Mouse (Mus musculus): ENCODE measurements around the gene Tspan9. TPM values are rescaled to one million over a fixed set of nuclear protein-coding genes. Genes with fewer than 3 reads are reported as not detected.

Tspan9 gene
- polyA plus RNA-seq (2014; fragmentation: Nextera tagmentation; extraction: Ambion mirVana), result 130 and 148 TPM in 2 replicates

GRCm38 (mm10) chr6:128143390-128144020, at the start of gene Tspan9:
Gene Tspan9, minus strand, starts transcription at chr6:128143594.
- Histone ChIP-seq H3K9ac (ENCODE audit: low read depth, low read length) (peak within 1 kb of the TSS; percentile 80), H3K4me3 (ENCODE audit: low read depth, low read length) (peak within 1 kb of the TSS; percentile 74), H3K27ac (ENCODE audit: low read depth, low read length) (peak within 1 kb of the TSS; percentile 81), H3K4me2 (peak within 1 kb of the TSS; percentile 80), H3K4me1 (ENCODE audit: control insufficient read depth, insufficient read depth, low read length) (peaks cover 15% of the 10 kb centered on the region), H3K9me3 (replicated peaks; ENCODE audit: control insufficient read depth, low read length) (no peaks in the 10 kb centered on the region), H3K27me3 (ENCODE audit: control insufficient read depth, insufficient read depth, low read length) (no peaks in the 10 kb centered on the region), H3K36me3 (ENCODE audit: control insufficient read depth, insufficient read depth, low read length) (no peaks in the 10 kb centered on the region)
- WGBS (ENCODE audit: insufficient replicate concordance), result under 1% methylated on average over 51 of the region's 56 CpGs
- ATAC-seq (replicated peaks; ENCODE audit: insufficient number of reproducible peaks, low FRiP score, low TSS enrichment), result peak; percentile 89

GRCm38 (mm10) chr6:128183521-128183920, 40.1 kb upstream of the Tspan9 start:
- Histone ChIP-seq H3K4me2 (no peak overlapping the region), H3K9me3 (replicated peaks; ENCODE audit: control insufficient read depth, low read length) (no peaks in the 10 kb centered on the region), H3K36me3 (ENCODE audit: control insufficient read depth, insufficient read depth, low read length) (no peaks in the 10 kb centered on the region), H3K9ac (ENCODE audit: low read depth, low read length) (no peak overlapping the region), H3K27me3 (ENCODE audit: control insufficient read depth, insufficient read depth, low read length) (no peaks in the 10 kb centered on the region), H3K4me3 (ENCODE audit: low read depth, low read length) (no peak overlapping the region), H3K4me1 (ENCODE audit: control insufficient read depth, insufficient read depth, low read length) (no peaks in the 10 kb centered on the region; the same call in 1 of the 2 replicates), H3K27ac (ENCODE audit: low read depth, low read length) (no peak overlapping the region)
- no peak for ATAC-seq (replicated peaks; ENCODE audit: insufficient number of reproducible peaks, low FRiP score, low TSS enrichment)
- WGBS (ENCODE audit: insufficient replicate concordance), result 41% methylated on average over 2 of the region's 2 CpGs

- H3K9me3 ChIP-seq (replicated peaks; ENCODE audit: control insufficient read depth, low read length), result no peaks in the 10 kb centered on the region
- no peak overlapping the region for H3K4me3 ChIP-seq (ENCODE audit: low read depth, low read length)
- H3K36me3 ChIP-seq (ENCODE audit: control insufficient read depth, insufficient read depth, low read length), result no peaks in the 10 kb centered on the region
- H3K4me1 ChIP-seq (ENCODE audit: control insufficient read depth, insufficient read depth, low read length), result no peaks in the 10 kb centered on the region; the same call in 1 of the 2 replicates
- no peak overlapping the region for H3K27ac ChIP-seq (ENCODE audit: low read depth, low read length)
- no peak overlapping the region for H3K9ac ChIP-seq (ENCODE audit: low read depth, low read length)
- WGBS (ENCODE audit: insufficient replicate concordance), result 49% methylated on average over 5 of the region's 5 CpGs
- no peaks in the 10 kb centered on the region for H3K27me3 ChIP-seq (ENCODE audit: control insufficient read depth, insufficient read depth, low read length)
- no peak for ATAC-seq (replicated peaks; ENCODE audit: insufficient number of reproducible peaks, low FRiP score, low TSS enrichment)
- no peak overlapping the region for H3K4me2 ChIP-seq
Observed at GRCm38 (mm10) chr6:128181176-128181575, 37.8 kb upstream of the Tspan9 start.

- Histone ChIP-seq H3K27ac (ENCODE audit: low read depth, low read length) (no peak overlapping the region), H3K27me3 (ENCODE audit: control insufficient read depth, insufficient read depth, low read length) (no peaks in the 10 kb centered on the region), H3K9me3 (replicated peaks; ENCODE audit: control insufficient read depth, low read length) (no peaks in the 10 kb centered on the region), H3K4me3 (ENCODE audit: low read depth, low read length) (no peak overlapping the region), H3K36me3 (ENCODE audit: control insufficient read depth, insufficient read depth, low read length) (no peaks in the 10 kb centered on the region), H3K4me2 (no peak overlapping the region), H3K4me1 (ENCODE audit: control insufficient read depth, insufficient read depth, low read length) (no peaks in the 10 kb centered on the region; the same call in 1 of the 2 replicates), H3K9ac (ENCODE audit: low read depth, low read length) (no peak overlapping the region)
- WGBS (ENCODE audit: insufficient replicate concordance), result 97% methylated on average over 1 of the region's 1 CpGs
- ATAC-seq (replicated peaks; ENCODE audit: insufficient number of reproducible peaks, low FRiP score, low TSS enrichment), result no peak
Observed at GRCm38 (mm10) chr6:128179651-128180050, 36.3 kb upstream of the Tspan9 start.

GRCm38 (mm10) chr6:128179247-128179646, 35.9 kb upstream of the Tspan9 start:
- ATAC-seq (replicated peaks; ENCODE audit: insufficient number of reproducible peaks, low FRiP score, low TSS enrichment), result no peak
- H3K27ac ChIP-seq (ENCODE audit: low read depth, low read length), result no peak overlapping the region
- no peaks in the 10 kb centered on the region for H3K27me3 ChIP-seq (ENCODE audit: control insufficient read depth, insufficient read depth, low read length)
- H3K4me2 ChIP-seq, result no peak overlapping the region
- H3K4me3 ChIP-seq (ENCODE audit: low read depth, low read length), result no peak overlapping the region
- no peaks in the 10 kb centered on the region for H3K9me3 ChIP-seq (replicated peaks; ENCODE audit: control insufficient read depth, low read length)
- no peaks in the 10 kb centered on the region for H3K36me3 ChIP-seq (ENCODE audit: control insufficient read depth, insufficient read depth, low read length)
- no peaks in the 10 kb centered on the region; the same call in 1 of the 2 replicates for H3K4me1 ChIP-seq (ENCODE audit: control insufficient read depth, insufficient read depth, low read length)
- no peak overlapping the region for H3K9ac ChIP-seq (ENCODE audit: low read depth, low read length)
- WGBS (ENCODE audit: insufficient replicate concordance), result 70% methylated on average over 5 of the region's 5 CpGs

GRCm38 (mm10) chr6:128178681-128179080, 35.3 kb upstream of the Tspan9 start:
- ATAC-seq (replicated peaks; ENCODE audit: insufficient number of reproducible peaks, low FRiP score, low TSS enrichment), result no peak
- no peaks in the 10 kb centered on the region; the same call in 1 of the 2 replicates for H3K4me1 ChIP-seq (ENCODE audit: control insufficient read depth, insufficient read depth, low read length)
- WGBS (ENCODE audit: insufficient replicate concordance), result 91% methylated on average over 2 of the region's 2 CpGs

GRCm38 (mm10) chr6:128168785-128169679, 25.6 kb upstream of the Tspan9 start:
- no peak for ATAC-seq (replicated peaks; ENCODE audit: insufficient number of reproducible peaks, low FRiP score, low TSS enrichment)
- H3K9me3 ChIP-seq (replicated peaks; ENCODE audit: control insufficient read depth, low read length), result no peaks in the 10 kb centered on the region
- no peak overlapping the region for H3K9ac ChIP-seq (ENCODE audit: low read depth, low read length)
- 55% methylated on average over 6 of the region's 6 CpGs for WGBS (ENCODE audit: insufficient replicate concordance)
- H3K4me2 ChIP-seq, result no peak overlapping the region
- no peak overlapping the region for H3K27ac ChIP-seq (ENCODE audit: low read depth, low read length)
- H3K4me1 ChIP-seq (ENCODE audit: control insufficient read depth, insufficient read depth, low read length), result no peaks in the 10 kb centered on the region
- no peak overlapping the region for H3K4me3 ChIP-seq (ENCODE audit: low read depth, low read length)
- H3K27me3 ChIP-seq (ENCODE audit: control insufficient read depth, insufficient read depth, low read length), result no peaks in the 10 kb centered on the region
- H3K36me3 ChIP-seq (ENCODE audit: control insufficient read depth, insufficient read depth, low read length), result no peaks in the 10 kb centered on the region

More at GRCm38 (mm10) chr6:128178681-128179080, 35.3 kb upstream of the Tspan9 start:
- Histone ChIP-seq H3K36me3 (ENCODE audit: control insufficient read depth, insufficient read depth, low read length) (no peaks in the 10 kb centered on the region), H3K4me2 (no peak overlapping the region), H3K9ac (ENCODE audit: low read depth, low read length) (no peak overlapping the region), H3K9me3 (replicated peaks; ENCODE audit: control insufficient read depth, low read length) (no peaks in the 10 kb centered on the region), H3K27ac (ENCODE audit: low read depth, low read length) (no peak overlapping the region), H3K4me3 (ENCODE audit: low read depth, low read length) (no peak overlapping the region), H3K27me3 (ENCODE audit: control insufficient read depth, insufficient read depth, low read length) (no peaks in the 10 kb centered on the region)

- no peak for ATAC-seq (replicated peaks; ENCODE audit: insufficient number of reproducible peaks, low FRiP score, low TSS enrichment)
- Histone ChIP-seq H3K4me1 (ENCODE audit: control insufficient read depth, insufficient read depth, low read length) (no peaks in the 10 kb centered on the region), H3K9me3 (replicated peaks; ENCODE audit: control insufficient read depth, low read length) (no peaks in the 10 kb centered on the region), H3K36me3 (ENCODE audit: control insufficient read depth, insufficient read depth, low read length) (no peaks in the 10 kb centered on the region), H3K4me2 (no peak overlapping the region), H3K27ac (ENCODE audit: low read depth, low read length) (no peak overlapping the region), H3K9ac (ENCODE audit: low read depth, low read length) (no peak overlapping the region), H3K27me3 (ENCODE audit: control insufficient read depth, insufficient read depth, low read length) (no peaks in the 10 kb centered on the region), H3K4me3 (ENCODE audit: low read depth, low read length) (no peak overlapping the region)
- 69% methylated on average over 2 of the region's 2 CpGs for WGBS (ENCODE audit: insufficient replicate concordance)
Observed at GRCm38 (mm10) chr6:128165564-128165963, 22.2 kb upstream of the Tspan9 start.
